Mouse (Mus musculus) liver, adult 2 months (tissue): ENCODE measurements at regions not wholly inside any gene's neighbourhood (a gene's known extent, or its start where the extent isn't known, plus 50 kb on each side); places are given as distances from the start of the nearest gene placed in this dataset.

Experiments
- CTCF ChIP-seq: fragments of 200-500 bp; IDR thresholded peaks from 2 replicates; pipeline ENCODE4 v1.5.1; 2011; ENCODE audit warnings: low read depth, low read length, control low read depth
- POLR2A ChIP-seq: fragments of 200-500 bp; IDR thresholded peaks from 2 replicates; pipeline ENCODE4 v1.6.1; 2011; ENCODE audit warnings: low read length, control low read depth; ENCODE audit not compliant: insufficient read depth; ENCODE audit errors: extremely low read depth

- TF ChIP-seq CTCF = no peak
- no peak for TF ChIP-seq POLR2A
Measured at GRCm38 (mm10) chr1:137881656-137882055, 293.9 kb downstream of the Ptprc start.
